Mouse (Mus musculus): ENCODE measurements at regions not wholly inside any gene's neighbourhood (a gene's known extent, or its start where the extent isn't known, plus 50 kb on each side); places are given as distances from the start of the nearest gene placed in this dataset.

DNA sequence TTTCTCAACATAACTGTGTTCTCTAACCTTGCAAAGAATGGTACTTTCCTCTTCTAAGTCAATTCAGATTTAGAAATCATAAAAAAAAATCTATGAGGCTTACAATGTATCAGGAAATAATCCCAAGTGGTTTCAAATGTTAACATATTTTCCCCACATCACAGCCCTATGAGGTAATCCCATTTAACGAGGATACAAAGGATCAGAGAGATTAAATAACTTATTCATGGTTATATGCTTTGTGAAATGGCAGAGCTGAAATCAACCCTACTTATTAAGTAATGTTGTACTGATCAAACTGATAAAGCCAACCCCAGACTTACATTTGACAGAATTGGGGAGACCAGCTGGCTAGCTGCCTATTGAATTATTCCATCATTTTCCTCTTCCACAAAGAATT lies 614.4 kb downstream of the Ntrk3 start:
- DNase-seq: no peak

DNA sequence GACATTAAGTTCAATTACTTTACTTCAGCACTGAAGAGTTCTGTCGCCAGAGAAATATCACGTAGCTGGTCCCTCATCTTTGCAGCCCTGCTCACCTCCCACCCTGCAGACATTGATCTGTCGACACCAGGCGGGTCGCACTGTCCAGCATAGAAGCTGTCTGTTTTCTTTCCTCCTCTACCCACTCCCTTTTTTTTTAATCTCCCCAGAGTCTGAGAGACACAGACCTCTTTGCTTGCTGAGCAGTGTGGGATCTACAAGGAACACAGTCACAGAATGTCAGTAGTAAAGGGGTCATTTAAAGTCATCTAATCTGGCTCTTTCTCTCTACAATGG lies 616.7 kb downstream of the Ntrk3 start:
- no peak for DNase-seq

DNA sequence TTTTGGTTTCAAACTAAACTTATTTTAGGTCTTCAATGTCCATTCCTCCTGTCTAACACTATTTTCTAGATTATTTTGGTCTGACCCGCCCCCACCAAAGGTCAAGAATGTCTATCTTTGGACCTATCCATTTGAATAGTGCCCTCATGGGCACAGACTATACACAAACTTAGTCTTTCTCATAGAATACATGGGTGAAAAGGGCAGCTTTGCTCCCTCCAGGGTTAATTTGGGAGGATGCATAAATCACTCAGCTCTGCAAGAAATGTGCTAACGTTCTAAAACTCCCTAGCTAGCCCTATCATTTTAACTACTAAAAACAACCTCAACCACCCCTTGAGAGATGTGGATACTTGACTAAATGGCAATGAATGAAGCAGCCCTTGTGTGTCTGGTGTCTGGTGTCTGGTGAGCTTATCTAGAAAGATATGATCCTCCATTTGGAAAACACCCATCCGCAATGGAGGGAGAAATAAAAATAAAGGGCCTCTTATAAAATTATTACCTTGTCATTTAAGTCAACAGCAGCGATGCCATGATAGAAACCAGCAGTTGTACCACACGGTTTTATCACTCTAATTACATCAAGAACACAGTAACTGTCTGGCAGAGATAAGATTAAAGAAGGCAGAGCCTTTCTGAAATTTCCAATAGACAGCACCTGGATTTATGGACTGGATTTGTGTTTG lies 617.2 kb downstream of the Ntrk3 start:
- no peak for DNase-seq

DNA sequence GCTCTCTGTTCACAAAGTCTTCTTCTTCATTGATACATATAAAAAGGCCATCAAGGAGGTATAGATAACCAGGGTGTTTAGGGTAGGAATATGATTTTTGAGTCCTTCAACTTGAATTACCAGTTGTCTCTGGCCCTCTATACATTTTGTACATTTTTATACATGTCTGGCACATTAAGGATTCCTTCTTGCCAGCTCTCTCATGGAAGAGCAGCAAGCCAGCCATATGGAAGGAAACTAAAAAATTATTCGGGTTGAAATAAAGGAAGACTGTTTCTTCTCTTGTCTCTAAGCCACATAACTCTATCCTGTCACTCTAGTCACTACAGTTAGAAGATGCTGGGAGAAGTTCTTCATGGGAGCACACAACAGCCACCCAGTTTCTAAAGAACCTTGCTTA lies 618.0 kb downstream of the Ntrk3 start:
- no peak for DNase-seq

DNA sequence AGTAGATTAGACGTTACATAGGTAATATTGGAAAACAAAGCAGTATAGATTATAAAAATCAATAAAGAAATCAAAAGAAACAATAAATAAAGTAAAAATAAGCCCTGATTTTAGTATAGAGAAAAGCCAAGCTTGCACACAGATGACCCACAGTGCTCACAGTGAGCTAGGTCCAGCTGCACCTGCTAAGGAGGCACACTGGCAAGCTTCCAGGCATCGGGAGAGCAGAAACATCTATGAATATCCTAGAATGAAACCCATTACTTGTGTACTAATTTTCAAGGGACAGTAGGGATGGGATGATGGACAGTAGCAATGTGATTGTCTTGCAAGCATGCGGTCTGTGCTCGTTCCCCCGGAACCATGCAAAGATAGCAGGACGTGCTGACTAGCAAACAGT lies 626.5 kb downstream of the Ntrk3 start:
- no peak for DNase-seq

DNA sequence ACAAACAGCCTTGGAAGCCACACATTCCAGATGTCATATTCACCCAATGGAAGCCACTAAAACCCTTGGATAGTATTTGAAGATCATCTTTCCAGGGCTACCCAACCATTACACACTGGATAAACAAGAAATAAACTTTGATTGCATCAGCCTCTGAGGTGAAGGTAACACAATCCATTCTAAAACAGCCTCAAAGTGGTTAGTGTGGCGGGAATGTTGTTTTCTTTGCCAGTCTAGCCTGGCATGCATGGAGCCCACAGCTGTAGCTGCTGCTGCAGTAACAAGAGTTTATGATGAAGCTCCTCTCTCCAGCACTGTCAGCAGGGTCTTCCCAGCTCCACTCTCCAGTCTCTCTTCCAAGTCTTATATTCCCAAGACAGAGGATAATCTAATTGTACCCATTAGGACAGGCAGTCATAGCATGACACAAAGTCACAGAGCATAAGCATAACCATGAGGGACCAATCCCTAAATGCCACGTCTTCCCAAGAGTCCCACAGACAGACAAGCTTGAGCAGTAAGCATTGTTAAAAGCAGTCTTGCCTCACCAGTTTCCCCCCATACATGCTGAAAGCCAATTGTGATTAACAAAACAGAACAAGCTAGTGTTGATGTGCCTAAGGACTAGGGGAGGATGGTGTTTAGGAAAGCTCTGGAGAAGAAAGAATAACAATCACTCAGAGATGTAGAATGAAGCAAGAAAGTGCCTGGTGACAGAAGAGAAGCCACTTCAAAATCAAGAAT lies 634.1 kb downstream of the Ntrk3 start:
- DNase-seq: no peak

DNA sequence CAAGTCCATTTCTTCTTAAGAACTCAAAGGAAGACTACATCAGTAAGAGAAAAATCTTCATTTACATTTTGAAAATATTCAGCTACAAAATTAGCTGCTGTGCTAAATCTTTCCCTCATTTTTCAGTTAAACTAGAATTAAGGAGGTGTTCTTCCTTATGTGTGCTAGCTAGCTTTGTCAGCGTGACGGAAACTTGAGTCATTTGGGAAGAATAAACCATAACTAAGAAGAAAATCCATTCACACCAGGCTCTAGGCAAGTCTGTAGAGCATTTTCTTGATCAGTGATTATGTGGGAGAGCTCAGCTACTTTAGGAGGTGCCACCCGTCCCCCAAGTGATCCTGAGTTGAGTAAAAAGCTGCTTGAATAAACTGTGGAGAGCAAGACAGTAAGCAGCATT lies 635.4 kb downstream of the Ntrk3 start:
- no peak for DNase-seq

DNA sequence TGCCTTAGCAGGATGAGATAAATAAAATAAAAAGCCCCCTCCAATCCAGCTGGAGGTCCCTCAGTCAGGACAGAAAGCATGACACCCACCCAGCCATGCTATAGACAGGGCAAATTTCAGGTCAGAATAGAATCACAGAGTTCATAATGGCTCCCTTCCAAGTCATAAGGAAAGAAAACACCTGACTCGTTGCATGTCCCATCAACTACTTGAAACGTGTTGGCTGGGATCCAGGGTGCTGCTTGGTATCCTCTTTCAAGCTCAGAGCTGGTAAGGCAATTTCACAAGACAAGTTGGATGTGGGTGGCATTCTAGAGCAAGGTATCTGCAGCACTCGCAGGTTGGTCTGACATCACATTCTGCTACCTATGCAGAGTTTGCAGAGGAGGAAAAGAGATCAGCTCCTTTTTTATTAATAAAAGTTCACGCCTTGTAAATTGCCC lies 651.2 kb downstream of the Ntrk3 start:
- DNase-seq: peak; percentile 12

DNA sequence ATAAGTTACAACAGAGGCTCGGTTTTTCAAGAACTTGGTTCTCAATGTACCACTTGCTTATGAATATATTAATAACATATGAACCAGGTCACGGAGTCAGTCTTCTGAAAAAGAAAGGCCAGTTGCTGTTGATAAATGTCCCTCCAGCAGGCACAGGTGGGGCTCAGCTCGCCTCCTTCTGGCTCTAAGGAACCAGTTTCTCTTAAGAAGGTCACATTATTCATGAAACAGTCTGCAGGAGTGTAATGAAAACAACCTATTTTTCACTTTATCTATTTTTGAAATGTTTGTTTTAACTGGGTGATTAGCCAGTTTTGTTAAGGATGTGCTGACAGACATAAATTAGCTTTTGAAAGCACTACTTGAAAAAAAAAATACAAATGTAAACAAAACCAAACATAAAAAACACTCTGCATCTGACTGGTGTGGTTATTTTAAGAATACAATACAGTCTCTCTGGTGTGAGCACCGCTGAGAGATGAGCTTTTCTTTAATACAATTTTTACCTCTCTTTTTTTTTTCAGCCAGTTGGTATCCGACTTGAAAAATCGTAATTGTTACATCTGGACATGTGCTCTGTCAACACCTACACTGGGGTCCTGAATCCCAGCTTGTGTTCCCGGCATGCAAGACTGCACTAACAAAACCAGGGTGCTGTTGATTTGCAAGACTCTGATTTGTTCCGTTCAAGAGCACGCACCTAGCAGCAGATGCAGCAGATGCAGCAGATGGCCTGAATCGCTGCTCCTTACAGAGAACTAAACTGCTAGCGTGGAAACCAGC lies 651.8 kb downstream of the Ntrk3 start:
- no peak for DNase-seq

DNA sequence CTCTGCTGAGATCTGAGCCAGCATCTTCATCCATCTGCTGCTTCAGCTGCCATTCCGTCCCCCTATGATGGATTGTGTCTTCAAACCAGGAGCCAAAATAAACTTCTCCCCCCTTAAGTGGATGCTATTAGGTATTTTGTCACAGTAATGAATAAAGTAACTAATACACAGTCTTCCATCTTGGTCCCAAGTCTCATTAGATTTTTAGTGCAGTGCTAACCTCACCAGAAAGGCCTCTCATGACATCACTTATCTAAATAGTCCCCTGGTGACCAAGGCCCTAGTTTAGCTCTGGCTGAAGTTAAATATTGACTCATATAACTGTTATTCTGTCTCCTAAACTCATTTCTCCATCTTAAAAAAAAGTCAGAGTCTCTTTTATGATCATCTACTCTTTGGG lies 658.1 kb downstream of the Ntrk3 start:
- no peak for DNase-seq

DNA sequence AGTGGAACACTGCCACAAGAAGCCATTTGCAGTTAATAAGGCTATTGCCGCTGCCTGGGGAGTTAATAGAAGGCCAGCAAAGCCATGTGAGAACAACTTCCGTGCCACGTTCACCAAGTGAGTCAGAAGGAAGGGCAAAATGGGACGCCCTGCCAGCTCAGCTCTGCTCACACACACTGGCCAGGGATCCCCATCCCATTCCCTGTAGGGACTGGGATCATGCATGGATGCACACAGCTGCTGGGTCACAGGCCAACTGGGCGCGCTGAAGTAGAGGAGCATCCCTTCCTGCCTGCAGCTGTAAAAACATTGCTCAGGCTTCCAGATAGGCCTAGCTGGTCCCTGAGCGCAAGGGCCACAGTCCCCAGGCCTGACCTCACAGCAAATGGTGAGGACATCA lies 666.7 kb downstream of the Ntrk3 start:
- no peak for DNase-seq

DNA sequence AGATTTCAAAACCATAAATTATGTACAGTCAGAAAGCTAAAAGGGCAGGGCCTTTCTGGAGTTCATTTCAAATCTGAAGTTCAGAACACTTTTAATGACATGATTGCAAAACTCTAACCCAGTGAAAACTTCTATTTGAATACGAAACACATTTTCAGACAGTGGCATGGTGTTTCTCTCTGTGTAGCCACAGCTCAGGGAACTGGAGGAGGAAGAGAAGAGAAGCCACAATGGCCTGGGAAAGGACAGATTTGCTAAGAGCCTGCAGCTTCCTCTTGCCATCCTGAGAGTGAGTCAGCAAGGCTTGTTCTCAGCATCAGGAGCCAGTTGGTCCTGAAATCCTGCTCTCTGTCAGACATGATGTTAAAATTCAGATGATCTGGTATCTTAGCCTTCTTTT lies 676.2 kb downstream of the Ntrk3 start:
- no peak for DNase-seq

DNA sequence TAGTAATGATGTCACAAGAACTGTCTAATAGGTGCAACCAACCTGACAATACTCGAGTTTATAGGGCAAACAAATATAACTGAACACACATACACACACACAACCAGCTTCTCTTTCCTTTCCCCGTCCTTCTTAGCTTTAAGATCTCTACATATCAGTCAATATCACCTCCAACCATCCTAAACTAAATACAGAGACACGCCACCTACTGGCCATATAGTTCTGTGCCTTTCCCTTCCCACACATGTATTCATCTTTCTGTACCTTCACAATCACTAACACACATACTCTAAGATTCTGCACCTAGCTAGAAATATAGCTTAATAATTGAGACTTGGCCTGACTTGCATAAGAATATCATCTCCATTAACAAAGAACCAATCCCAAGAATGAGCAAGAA lies 688.2 kb downstream of the Ntrk3 start:
- DNase-seq: no peak

DNA sequence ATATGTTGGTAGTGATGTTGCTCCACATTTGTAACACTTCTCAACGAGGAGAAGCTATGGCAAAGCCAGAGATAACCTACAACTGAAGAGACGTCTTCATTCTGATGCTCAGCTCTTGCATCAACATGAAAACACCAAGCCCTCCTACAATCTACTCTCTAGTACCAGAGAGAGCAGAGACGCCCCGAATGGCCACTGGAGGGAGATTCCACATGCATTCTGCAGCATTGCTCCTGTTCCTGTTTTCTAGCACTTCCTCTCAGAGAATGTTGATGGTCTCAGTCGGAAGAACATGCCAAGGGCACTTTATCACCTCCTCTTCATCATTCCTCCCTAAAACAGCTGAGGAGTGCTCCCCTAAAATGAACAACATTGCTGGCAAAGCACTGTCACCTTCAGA lies 692.4 kb downstream of the Ntrk3 start:
- no peak for DNase-seq

DNA sequence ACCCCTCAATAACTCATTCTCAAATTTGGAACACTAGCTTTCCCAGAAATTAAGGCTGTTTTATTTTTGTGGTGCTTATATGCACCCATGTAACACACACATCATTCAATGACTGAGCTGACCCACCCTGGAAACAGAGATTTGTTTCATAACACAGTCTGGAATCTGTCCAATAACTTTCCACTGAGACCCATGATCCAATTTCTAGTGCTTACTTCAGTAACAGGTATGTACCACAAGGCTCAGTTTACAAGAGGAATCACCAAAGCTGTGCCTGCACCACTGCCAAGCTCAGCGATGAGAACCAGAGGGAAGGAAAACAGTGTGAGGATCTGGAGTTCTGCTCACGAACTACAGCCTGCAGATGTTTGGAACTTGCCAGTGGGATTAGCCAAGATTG lies 706.8 kb downstream of the Ntrk3 start:
- DNase-seq: no peak

DNA sequence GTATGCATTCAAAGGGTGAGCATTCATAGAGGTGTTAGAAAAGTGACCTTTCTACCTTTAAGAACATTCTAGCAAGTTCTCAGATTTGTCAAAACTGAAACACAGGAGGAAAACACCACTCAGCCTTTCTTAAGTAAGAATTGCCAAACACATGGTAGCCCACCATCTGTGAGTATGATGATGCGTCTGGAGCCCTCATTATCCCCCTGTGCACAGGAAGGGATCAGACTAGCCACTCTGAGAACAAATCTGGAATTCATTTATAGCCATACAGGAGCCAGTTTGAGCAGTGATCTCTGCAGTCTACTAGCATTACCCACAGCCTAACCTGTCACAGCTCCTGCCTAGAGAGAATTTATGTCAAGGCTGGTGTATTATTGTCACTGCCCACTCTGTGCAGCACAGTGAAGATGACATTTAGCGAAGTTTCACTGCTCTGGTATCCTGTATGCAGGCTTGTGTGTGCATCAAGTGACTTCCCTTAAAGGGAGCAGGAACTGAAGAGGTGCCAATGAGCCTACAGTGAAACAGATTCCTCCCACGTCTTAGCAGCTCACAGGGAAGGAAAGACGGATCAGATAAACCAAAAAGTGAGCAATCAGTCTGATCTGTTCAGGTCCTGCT lies 710.7 kb downstream of the Ntrk3 start:
- peak; percentile 5 for DNase-seq

DNA sequence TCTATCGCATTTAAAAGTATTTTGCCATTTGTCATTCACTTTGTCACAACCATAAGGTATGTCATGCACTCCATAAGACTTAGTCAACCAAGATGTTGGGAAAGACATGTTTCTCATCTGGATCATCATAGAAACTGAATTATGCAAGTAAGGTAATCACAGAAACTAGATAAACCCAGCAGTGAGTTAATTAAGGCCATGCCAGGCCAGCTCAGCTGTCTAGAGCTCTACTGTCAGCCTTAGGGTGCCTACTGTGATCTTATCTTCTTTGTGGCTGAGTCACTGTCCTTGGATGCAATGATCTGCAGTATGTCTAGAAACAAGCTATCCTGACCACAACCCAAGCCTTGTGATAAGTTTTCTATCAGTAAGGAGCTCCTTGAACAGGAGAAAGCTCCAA lies 714.2 kb downstream of the Ntrk3 start:
- DNase-seq: peak; percentile 44

DNA sequence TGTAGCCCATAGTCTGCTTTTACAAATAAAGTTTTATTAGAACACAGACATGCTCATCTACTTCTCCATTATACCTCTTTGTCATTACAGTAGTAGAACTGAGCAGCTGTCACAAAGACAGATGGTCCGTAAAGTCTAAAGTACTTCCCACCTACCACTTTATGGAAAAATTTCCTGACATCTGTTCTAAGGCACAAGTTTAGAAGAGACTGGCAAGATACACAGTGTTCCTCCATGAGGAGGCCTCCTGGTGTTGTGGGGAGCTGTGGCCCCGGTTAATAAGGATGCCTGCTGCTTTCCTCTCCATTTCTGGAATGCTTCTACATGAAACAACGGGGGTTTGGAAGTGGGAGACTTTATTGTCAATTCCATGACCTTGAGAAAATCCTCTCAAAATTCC lies 714.7 kb downstream of the Ntrk3 start:
- DNase-seq: no peak

DNA sequence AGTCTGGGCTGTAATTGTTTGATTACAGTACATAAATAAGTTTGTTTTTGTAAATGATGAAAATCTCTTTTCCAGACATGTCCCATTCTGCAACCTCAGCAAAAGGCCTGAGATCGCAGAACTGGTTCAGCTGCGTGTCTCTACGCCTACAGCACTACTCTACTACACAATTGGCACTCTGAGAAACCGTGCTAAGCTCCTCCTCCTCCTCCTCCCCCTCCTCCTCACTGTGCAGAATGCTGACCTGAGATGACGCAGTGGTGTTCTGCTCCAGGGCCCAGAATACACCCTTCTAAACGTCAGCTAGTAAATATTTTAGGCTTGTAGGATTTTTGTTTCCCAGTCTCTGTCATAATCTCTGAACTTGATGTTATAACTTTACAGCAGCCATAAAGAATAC lies 724.2 kb downstream of the Ntrk3 start:
- no peak for DNase-seq

DNA sequence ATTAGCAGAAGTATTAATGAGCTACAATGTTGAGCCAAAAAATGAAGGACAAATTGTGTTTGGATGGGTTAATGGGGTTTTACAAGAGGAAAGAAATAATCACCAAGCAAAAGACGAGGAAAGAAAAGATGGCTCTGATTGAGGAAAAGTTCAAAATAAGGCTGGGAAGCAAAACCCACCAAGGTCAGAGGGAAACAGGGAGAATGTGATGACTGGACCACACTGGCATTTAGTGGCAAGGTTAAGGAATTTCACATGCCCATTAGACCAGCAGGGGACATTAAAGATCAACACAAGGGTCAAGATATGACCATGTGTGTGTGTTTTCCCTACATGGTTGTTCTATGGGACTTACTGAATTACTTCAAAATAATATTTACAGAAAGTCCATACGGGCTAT lies 734.7 kb downstream of the Ntrk3 start:
- DNase-seq: no peak

DNA sequence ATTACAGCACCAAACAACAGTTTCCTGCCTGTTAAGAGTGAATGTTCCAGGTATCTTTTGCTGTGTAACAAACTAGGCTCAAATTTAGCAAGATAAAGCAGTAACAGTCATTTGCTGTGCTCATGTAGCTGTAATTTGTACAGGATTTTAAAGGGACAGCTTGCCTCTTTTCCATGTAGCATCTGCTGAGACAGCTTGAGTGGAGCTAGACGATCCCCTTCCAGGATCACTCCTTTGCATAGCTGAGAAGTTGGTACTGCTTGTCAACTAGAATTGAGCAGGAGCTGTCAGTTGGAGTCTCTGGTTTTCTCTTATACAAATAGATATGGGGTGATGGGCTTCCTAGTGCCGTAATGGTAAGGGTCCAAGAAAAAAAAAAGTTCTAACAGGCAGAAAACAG lies 744.0 kb downstream of the Ntrk3 start:
- DNase-seq: no peak

DNA sequence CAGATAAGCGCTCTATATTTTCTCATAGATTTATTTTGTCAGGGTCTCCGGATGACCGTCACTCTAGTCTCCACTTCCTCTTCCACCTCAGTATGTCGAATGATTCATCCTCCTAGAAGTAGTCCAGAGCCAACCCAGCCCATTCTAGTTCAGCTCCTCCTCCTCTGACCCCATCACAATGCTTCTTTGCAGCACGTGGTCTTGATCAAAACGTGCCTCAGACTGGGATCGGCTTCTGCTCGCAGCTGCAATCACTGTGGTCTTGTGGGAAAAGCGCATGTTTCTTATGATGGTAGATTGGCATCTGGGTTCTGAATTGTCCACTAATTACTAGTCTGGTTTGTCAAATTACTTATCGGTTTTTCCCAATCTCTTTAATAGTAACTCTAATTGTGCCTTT lies 747.7 kb downstream of the Ntrk3 start:
- no peak for DNase-seq

DNA sequence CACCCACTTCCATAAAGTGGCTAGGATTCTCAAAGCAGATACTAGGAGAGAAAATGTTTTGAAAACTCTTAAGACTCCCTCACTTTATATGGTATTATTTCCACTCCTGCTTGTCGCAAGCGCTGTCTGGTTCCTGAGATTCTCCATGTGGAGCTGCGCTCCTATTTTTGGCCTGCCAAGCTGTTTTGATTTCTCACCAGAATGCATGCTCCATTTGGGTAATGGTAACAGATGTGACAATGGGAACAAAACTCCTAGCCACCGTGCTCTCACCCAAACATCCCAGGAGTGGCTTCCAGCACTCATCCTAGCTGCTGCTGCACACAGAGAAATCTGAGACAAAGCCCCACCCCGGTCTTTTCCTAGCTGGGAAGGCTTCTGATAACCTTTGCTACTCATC lies 749.6 kb downstream of the Ntrk3 start:
- DNase-seq: no peak

All from adrenal gland, postnatal 14 days (tissue).